Mouse (Mus musculus) lung, adult 2 months (tissue): ENCODE measurements around the gene Rab11fip4. TPM values are rescaled to one million over a fixed set of nuclear protein-coding genes. Genes with fewer than 3 reads are reported as not detected.

Source experiments
- DNase-seq: peaks from one replicate; pipeline ENCODE4 v3.0.0; 2022
- H3K4me1 ChIP-seq: fragments of 200-500 bp; 2 replicates; pipeline ENCODE4 v1.6.1; 2011; ENCODE audit warnings: low read length; ENCODE audit not compliant: control insufficient read depth, insufficient read depth
- H3K4me3 ChIP-seq: fragments of 200-500 bp; replicated peaks from 2 replicates; pipeline ENCODE3; 2011; ENCODE audit warnings: low read depth, mild to moderate bottlenecking, control low read depth, low read length; ENCODE audit errors: extremely low read depth
- CTCF ChIP-seq: fragments of 200-500 bp; IDR thresholded peaks from 2 replicates; pipeline ENCODE4 v1.5.1; 2011; ENCODE audit warnings: mild to moderate bottlenecking, low read length, control low read depth; ENCODE audit not compliant: insufficient read depth
- POLR2A ChIP-seq: fragments of 200-500 bp; IDR thresholded peaks from 2 replicates; pipeline ENCODE4 v1.6.1; 2011; ENCODE audit warnings: low read depth, mild to moderate bottlenecking, control low read depth, low read length, borderline replicate concordance; ENCODE audit errors: extremely low read depth
- WGBS: fragments of 180-500 bp; shearing (Covaris S2); methylation state at CpG from one replicate; pipeline ENCODE4 v1.1.7; 2018; 5-methylcytosine and 5-hydroxymethylcytosine counted together
- polyA plus RNA-seq: library from polyadenylated mRNA; depleted of rRNA; stranded (reverse); fragments of >200 nt; gene quantifications from 2 replicates; pipeline ENCODE4 v1.2.3, GENCODE M21; 2012

The Rab11fip4 gene
- polyA plus RNA-seq, 1 experiment = 7.3 TPM

- DNase-seq = no peak
- H3K4me3 ChIP-seq = no peak overlapping the region
- TF ChIP-seq POLR2A (no peak), CTCF (no peak)
- H3K4me1 ChIP-seq = no peaks in the 10 kb centered on the region
- 58% methylated on average over 5 of the region's 5 CpGs for WGBS
Observed at GRCm38 (mm10) chr11:79650359-79650835, 59.4 kb downstream of the Rab11fip4 start.

- Histone ChIP-seq H3K4me3 (no peak overlapping the region), H3K4me1 (no peaks in the 10 kb centered on the region)
- DNase-seq = no peak
- WGBS = 61% methylated on average over 9 of the region's 9 CpGs
- TF ChIP-seq POLR2A = no peak
- no peak for TF ChIP-seq CTCF
Observed at GRCm38 (mm10) chr11:79652257-79652656, 61.2 kb downstream of the Rab11fip4 start.

GRCm38 (mm10) chr11:79652921-79653575, 62.0 kb downstream of the Rab11fip4 start:
- DNase-seq = no peak
- WGBS = 67% methylated on average over 20 of the region's 20 CpGs
- Histone ChIP-seq H3K4me1 (no peaks in the 10 kb centered on the region), H3K4me3 (no peak overlapping the region)
- TF ChIP-seq CTCF (no peak), POLR2A (no peak)

DNA sequence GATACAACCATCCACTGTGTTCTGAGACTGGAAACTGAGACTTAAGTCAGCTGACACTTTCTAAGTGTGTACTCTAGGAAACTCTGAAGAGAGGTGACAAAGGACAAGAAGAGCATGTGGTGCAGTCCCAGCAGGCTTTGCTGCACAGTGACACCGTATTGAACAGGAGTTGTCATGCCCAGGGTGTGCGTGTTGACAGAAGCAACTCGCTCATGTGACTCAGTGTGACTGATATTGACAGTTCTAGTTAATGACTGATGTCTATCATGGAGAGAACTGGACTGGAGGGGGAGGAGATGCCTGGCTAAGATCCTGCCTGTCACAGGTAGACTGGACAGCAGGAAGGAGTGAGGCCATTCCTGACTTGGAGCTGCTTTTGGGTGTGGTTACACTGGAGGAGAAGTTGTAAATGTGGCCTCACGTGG, 63.4 kb downstream of the Rab11fip4 start:
- no peak for TF ChIP-seq CTCF
- no peak for TF ChIP-seq POLR2A
- DNase-seq = no peak
- 60% methylated on average over 4 of the region's 4 CpGs for WGBS
- Histone ChIP-seq H3K4me3 (no peak overlapping the region), H3K4me1 (no peaks in the 10 kb centered on the region)

DNA sequence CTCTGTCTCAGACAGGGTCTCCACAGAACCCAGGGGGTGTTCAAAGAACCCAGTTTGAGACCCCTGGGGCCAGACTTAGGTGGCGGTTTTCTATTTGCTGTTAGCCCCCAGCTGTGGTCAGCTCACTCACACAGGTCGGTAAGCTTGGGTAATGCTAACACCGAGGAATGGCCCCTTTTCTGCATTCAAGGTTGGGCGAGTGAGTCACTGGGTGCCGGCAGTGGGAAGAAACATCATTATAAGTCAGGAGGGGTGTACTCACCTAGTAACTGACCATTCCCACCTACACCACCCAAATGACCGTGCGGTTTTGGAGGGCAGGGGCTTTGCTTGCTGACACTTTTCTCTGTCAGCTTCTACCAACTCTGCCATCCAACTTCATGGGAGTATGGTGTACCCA, 64.6 kb downstream of the Rab11fip4 start:
- Histone ChIP-seq H3K4me1 (no peaks in the 10 kb centered on the region), H3K4me3 (no peak overlapping the region)
- WGBS = 91% methylated on average over 7 of the region's 7 CpGs
- DNase-seq = no peak
- TF ChIP-seq POLR2A (no peak), CTCF (no peak)

DNA sequence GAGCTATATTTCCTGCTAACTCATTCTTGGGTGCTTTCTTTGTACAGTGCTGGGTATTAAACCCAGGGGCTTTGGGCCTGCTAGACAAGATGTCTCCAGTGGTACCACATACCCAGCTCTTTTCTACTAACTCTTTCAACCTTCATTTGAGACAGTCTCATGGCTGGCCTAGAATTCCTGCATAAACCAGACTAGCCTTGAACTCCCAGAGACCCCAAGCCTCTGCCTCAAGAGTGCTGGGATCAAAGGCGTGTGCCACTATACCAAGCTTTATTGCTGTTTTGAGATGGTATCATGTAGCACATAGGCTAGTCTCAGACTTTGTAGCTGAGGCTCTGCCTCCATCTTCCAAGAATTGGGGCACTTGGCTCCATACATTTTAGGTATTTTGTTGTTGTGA, 65.5 kb downstream of the Rab11fip4 start:
- H3K4me1 ChIP-seq = no peaks in the 10 kb centered on the region
- no peak for DNase-seq
- no peak for TF ChIP-seq POLR2A
- no peak overlapping the region for H3K4me3 ChIP-seq
- 79% methylated on average over 1 of the region's 1 CpGs for WGBS

- Histone ChIP-seq H3K4me1 (no peaks in the 10 kb centered on the region), H3K4me3 (no peak overlapping the region)
- no peak for DNase-seq
- WGBS = 80% methylated on average over 5 of the region's 5 CpGs
- no peak for TF ChIP-seq POLR2A
Observed at GRCm38 (mm10) chr11:79657053-79657452, 66.0 kb downstream of the Rab11fip4 start.

- no peak for DNase-seq
- TF ChIP-seq POLR2A = no peak
- TF ChIP-seq CTCF = no peak
- H3K4me3 ChIP-seq = no peak overlapping the region
- WGBS = 77% methylated on average over 10 of the region's 10 CpGs
- H3K4me1 ChIP-seq = no peaks in the 10 kb centered on the region
Observed at GRCm38 (mm10) chr11:79658205-79658825, 67.3 kb downstream of the Rab11fip4 start.

DNA sequence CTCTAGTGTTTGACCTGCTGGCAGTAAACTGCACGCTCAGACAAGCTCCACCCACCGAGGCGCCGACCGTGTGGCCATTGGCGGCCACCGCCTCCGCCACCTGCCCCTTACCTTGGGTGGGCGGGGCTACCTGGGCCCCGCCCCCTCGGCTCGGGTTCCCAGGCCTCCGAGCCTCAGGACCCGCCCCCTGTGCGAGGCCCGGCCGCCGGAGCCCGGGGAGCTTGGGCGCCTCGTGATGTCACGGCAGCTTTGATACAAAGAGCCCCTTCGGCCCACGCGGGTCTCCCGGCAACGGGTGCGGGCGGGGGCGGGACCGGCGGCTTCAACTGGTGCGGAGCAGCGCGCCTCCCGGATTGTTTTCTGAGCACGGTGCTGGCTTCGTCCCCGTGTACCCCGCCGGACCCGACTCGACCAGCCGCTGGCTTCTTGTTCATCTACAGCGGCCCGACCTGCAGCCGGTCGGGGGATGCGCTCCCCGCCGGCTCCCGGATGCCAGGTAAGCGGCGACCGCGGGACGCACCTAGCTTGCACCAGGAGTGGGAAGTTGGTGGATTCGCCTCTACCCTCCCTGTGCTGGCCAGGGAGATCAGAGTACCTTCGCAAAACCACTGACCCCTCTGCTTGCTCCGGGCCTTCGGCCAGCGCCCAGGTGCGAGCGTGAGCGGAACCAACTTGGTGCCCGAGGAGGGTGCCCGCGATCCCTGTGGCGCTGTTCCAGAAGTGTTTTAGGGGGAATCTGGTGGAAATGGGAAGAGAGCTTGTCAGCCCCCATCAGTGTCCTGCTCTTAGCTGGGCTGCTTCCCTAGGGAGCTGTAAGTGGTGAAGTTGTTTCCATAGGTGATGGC, 69.6 kb downstream of the Rab11fip4 start:
- DNase-seq = peak; percentile 79
- 2% methylated on average over 65 of the region's 69 CpGs for WGBS
- H3K4me1 ChIP-seq = no peaks in the 10 kb centered on the region
- TF ChIP-seq POLR2A = no peak
- no peak for TF ChIP-seq CTCF
- H3K4me3 ChIP-seq = peak overlapping the region; percentile 6
